Mouse (Mus musculus): Measurements from ENCODE around the gene Nckap1. TPM values are rescaled to one million over a fixed set of nuclear protein-coding genes. Genes with fewer than 3 reads are reported as not detected.

Nckap1 gene
- polyA plus RNA-seq, 1 experiment: 30.4 TPM

DNA sequence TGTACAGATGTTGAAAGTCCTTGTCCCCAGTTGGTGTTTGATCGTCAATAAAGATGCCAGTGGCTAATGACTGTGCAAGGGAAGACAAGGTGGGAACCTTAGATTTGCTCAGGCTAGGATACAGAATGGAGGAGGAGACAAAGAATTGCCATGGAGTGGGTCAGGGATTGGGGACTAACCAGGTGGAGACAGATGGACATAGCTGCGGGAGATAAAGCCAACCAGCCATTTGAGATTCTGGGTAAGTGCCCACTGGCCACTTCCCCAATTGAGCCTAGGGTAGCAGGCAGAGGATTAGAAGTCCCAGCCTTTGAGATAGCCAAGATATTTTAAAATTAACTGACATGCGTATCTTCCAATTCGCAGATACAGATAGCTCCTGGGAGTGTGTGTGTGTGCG, 96.2 kb downstream of the Nckap1 start:
- Histone ChIP-seq H3K79me2 (ENCODE audit: control insufficient read depth, insufficient read depth) (no peaks in the 10 kb centered on the region), H3K79me3 (ENCODE audit: low read depth) (no peaks in the 10 kb centered on the region), H3K4me3 (ENCODE audit: insufficient read depth, poor library complexity, severe bottlenecking) (no peak overlapping the region), H3K27me3 (ENCODE audit: control insufficient read depth, insufficient read depth, insufficient read length) (peaks cover 3% of the 10 kb centered on the region), H3K36me3 (ENCODE audit: control insufficient read depth, insufficient read depth) (no peaks in the 10 kb centered on the region), H3ac (ENCODE audit: control insufficient read depth, insufficient read length, low read depth) (no peak overlapping the region)
- no peak for TF ChIP-seq FOSL1 (IDR thresholded peaks at IDR 0.05; ENCODE audit: insufficient read depth, low read length, poor library complexity, severe bottlenecking)
- no peak for TF ChIP-seq MYOG (IDR thresholded peaks at IDR 0.05; ENCODE audit: control insufficient read depth, extremely low read depth, insufficient read length)
- no peak for TF ChIP-seq CEBPB (IDR thresholded peaks at IDR 0.05; ENCODE audit: low read depth)
- no peak for TF ChIP-seq USF1 (IDR thresholded peaks at IDR 0.05; ENCODE audit: low read depth)
- TF ChIP-seq MAX (IDR thresholded peaks at IDR 0.05): no peak
- no peak for TF ChIP-seq MYOD1 (IDR thresholded peaks at IDR 0.05; ENCODE audit: control insufficient read depth, insufficient read length, low read depth)
- no peak for TF ChIP-seq CTCF (IDR thresholded peaks at IDR 0.05; ENCODE audit: control insufficient read depth, insufficient read depth, insufficient read length)

DNA sequence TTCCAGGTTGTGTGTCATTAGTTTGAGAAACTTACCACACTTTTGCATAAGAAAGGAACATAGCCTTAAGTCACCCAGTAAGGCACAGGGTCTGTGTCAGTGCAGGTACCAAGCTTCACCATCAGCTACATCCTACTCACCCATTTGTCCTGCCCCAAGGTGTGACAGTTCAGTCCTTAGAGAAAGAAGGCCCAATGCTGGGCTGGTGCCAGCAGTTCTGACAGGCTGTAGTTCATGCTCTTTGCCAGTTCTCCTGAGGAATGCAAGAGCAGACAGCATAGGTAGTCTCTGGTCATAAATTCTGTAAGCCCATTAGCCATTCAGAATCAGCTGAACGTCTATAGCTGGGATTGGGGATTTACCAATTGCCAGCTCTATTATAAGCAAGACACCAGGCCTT, 105.3 kb downstream of the Nckap1 start:
- no peak overlapping the region for H3ac ChIP-seq (ENCODE audit: control insufficient read depth, insufficient read length, low read depth)
- TF ChIP-seq USF1 (IDR thresholded peaks at IDR 0.05; ENCODE audit: low read depth) (no peak), MYOG (IDR thresholded peaks at IDR 0.05; ENCODE audit: control insufficient read depth, extremely low read depth, insufficient read length) (no peak), MAX (IDR thresholded peaks at IDR 0.05) (no peak), MYOD1 (IDR thresholded peaks at IDR 0.05; ENCODE audit: control insufficient read depth, insufficient read length, low read depth) (no peak), CEBPB (IDR thresholded peaks at IDR 0.05; ENCODE audit: low read depth) (no peak)
- no peaks in the 10 kb centered on the region for H3K36me3 ChIP-seq (ENCODE audit: control insufficient read depth, insufficient read depth)
- H3K4me3 ChIP-seq (ENCODE audit: insufficient read depth, poor library complexity, severe bottlenecking): no peak overlapping the region
- peaks cover 3% of the 10 kb centered on the region for H3K27me3 ChIP-seq (ENCODE audit: control insufficient read depth, insufficient read depth, insufficient read length)
- no peaks in the 10 kb centered on the region for H3K79me2 ChIP-seq (ENCODE audit: control insufficient read depth, insufficient read depth)
- no peaks in the 10 kb centered on the region for H3K79me3 ChIP-seq (ENCODE audit: low read depth)

DNA sequence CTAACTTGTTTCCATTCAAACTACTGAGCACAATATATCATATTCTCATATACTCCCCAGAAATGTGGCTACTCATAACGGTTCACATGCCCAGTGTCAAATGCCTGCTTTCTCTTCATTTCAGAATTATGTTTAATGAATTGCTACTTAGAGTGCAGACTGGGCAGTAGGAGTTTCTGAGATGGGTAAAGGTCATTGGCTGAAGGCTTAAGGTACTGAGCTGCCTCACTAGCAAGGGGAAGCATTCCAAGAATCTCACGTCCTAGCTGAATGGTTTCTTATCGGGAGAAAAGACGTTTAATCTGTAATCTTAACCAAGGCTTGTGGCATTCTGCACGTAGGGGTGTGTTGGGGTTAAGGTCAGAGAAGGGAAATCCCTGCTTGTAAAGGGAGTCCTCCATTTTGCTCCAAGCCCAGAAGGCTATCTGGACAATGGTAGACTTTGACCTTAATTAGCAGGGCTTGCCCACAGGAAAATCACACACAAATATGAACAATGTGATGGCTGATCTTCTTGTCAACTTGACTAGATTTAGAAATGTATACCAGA, 106.9 kb downstream of the Nckap1 start:
- no peaks in the 10 kb centered on the region for H3K79me2 ChIP-seq (ENCODE audit: control insufficient read depth, insufficient read depth)
- H3K4me3 ChIP-seq (ENCODE audit: insufficient read depth, poor library complexity, severe bottlenecking): no peak overlapping the region
- TF ChIP-seq USF1 (IDR thresholded peaks at IDR 0.05; ENCODE audit: low read depth) (no peak), MYOG (IDR thresholded peaks at IDR 0.05; ENCODE audit: control insufficient read depth, extremely low read depth, insufficient read length) (no peak), FOSL1 (IDR thresholded peaks at IDR 0.05; ENCODE audit: insufficient read depth, low read length, poor library complexity, severe bottlenecking) (no peak), CEBPB (IDR thresholded peaks at IDR 0.05; ENCODE audit: low read depth) (no peak), CTCF (IDR thresholded peaks at IDR 0.05; ENCODE audit: control insufficient read depth, insufficient read depth, insufficient read length) (no peak), MAX (IDR thresholded peaks at IDR 0.05) (no peak), MYOD1 (IDR thresholded peaks at IDR 0.05; ENCODE audit: control insufficient read depth, insufficient read length, low read depth) (no peak)
- no peaks in the 10 kb centered on the region for H3K79me3 ChIP-seq (ENCODE audit: low read depth)
- H3K27me3 ChIP-seq (ENCODE audit: control insufficient read depth, insufficient read depth, insufficient read length): no peaks in the 10 kb centered on the region
- H3ac ChIP-seq (ENCODE audit: control insufficient read depth, insufficient read length, low read depth): no peak overlapping the region
- H3K36me3 ChIP-seq (ENCODE audit: control insufficient read depth, insufficient read depth): no peaks in the 10 kb centered on the region

DNA sequence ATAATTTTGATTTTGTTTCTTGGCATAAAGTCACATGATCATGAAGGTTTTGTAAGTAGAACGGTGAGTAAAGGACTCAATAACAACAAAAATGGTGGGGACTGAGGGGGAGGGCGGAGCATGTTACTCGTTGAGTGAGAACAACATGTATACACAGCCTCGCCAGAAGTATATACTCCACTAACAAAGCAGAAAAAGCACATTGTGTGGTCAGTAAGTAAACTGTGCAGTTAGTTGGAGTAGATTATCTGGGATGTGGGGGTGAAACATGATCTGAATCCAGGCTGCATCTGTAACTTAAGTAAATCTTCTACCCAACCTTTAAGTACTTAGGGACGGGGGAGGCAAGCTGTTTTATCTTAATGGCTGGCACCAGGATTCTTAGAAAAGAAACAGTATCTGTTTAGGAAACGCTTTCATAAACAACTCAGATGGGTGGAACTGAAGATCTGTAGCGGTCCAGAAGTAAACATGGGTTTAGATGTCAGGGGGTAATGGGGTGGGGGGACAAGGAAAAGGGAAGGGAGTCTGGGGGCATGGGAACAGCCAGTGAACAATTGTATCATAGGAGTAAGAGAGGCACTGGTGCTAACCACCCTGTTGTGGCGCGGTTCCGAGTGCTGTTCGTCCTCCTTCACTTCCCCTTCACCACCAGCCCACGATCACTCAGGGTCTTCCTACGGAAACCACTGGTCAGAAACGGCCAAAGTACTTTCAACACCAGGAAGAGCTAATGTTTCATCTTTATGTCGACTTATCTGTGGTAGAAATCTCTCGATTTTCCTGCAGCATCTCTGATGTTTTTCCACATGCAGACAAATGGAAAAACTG, 115.0 kb downstream of the Nckap1 start:
- no peaks in the 10 kb centered on the region for H3K27me3 ChIP-seq (ENCODE audit: control insufficient read depth, insufficient read depth, insufficient read length)
- H3K79me2 ChIP-seq (ENCODE audit: control insufficient read depth, insufficient read depth): no peaks in the 10 kb centered on the region
- TF ChIP-seq FOSL1 (IDR thresholded peaks at IDR 0.05; ENCODE audit: insufficient read depth, low read length, poor library complexity, severe bottlenecking): no peak
- TF ChIP-seq MAX (IDR thresholded peaks at IDR 0.05): no peak
- no peak for TF ChIP-seq CTCF (IDR thresholded peaks at IDR 0.05; ENCODE audit: control insufficient read depth, insufficient read depth, insufficient read length)
- TF ChIP-seq USF1 (IDR thresholded peaks at IDR 0.05; ENCODE audit: low read depth): no peak
- no peak for TF ChIP-seq CEBPB (IDR thresholded peaks at IDR 0.05; ENCODE audit: low read depth)
- TF ChIP-seq MYOD1 (IDR thresholded peaks at IDR 0.05; ENCODE audit: control insufficient read depth, insufficient read length, low read depth): no peak
- TF ChIP-seq MYOG (IDR thresholded peaks at IDR 0.05; ENCODE audit: control insufficient read depth, extremely low read depth, insufficient read length): no peak
- H3ac ChIP-seq (ENCODE audit: control insufficient read depth, insufficient read length, low read depth): no peak overlapping the region
- H3K4me3 ChIP-seq (ENCODE audit: insufficient read depth, poor library complexity, severe bottlenecking): no peak overlapping the region
- no peaks in the 10 kb centered on the region for H3K36me3 ChIP-seq (ENCODE audit: control insufficient read depth, insufficient read depth)
- no peaks in the 10 kb centered on the region for H3K79me3 ChIP-seq (ENCODE audit: low read depth)

DNA sequence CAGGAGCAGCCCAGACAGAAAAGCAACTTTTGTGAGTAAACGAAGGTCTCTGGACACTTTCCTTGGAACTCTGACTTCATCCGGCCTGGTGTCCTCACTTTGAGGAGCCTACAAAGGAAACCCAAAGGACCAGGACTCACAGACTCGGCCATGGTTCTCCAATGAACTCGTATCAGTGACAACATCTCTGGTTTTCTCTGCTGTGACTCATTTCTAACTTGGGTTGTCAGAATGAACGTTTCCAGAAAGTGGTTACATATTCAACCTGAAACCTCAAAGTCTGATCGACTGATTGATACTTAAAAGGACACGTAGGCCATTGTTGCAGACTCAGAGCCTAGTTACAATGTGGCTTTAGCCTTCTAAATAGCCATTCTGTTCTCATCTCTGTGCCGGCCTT, 119.4 kb downstream of the Nckap1 start:
- H3K4me3 ChIP-seq (ENCODE audit: insufficient read depth, poor library complexity, severe bottlenecking): no peak overlapping the region
- no peaks in the 10 kb centered on the region for H3K79me2 ChIP-seq (ENCODE audit: control insufficient read depth, insufficient read depth)
- no peaks in the 10 kb centered on the region for H3K36me3 ChIP-seq (ENCODE audit: control insufficient read depth, insufficient read depth)
- no peaks in the 10 kb centered on the region for H3K27me3 ChIP-seq (ENCODE audit: control insufficient read depth, insufficient read depth, insufficient read length)
- no peaks in the 10 kb centered on the region for H3K79me3 ChIP-seq (ENCODE audit: low read depth)
- TF ChIP-seq MYOD1 (IDR thresholded peaks at IDR 0.05; ENCODE audit: control insufficient read depth, insufficient read length, low read depth) (no peak), FOSL1 (IDR thresholded peaks at IDR 0.05; ENCODE audit: insufficient read depth, low read length, poor library complexity, severe bottlenecking) (no peak), MYOG (IDR thresholded peaks at IDR 0.05; ENCODE audit: control insufficient read depth, extremely low read depth, insufficient read length) (no peak), MAX (IDR thresholded peaks at IDR 0.05) (no peak), CTCF (IDR thresholded peaks at IDR 0.05; ENCODE audit: control insufficient read depth, insufficient read depth, insufficient read length) (no peak), USF1 (IDR thresholded peaks at IDR 0.05; ENCODE audit: low read depth) (no peak), CEBPB (IDR thresholded peaks at IDR 0.05; ENCODE audit: low read depth) (no peak)
- no peak overlapping the region for H3ac ChIP-seq (ENCODE audit: control insufficient read depth, insufficient read length, low read depth)

Small RNAs within 50 kb of the gene (microRNA-seq; reads per million reads assigned to microRNA genes)
- not detected for gene Mir684-1 (ENCODE audit: borderline microRNAs expressed)

Other genes starting within 250 kb of the Nckap1 start
- gene Frzb, start 133.8 kb downstream of the Nckap1 start, polyA plus RNA-seq (2012; fragmentation: generic; extraction: Trizol): 0.01 TPM
- 4.8 TPM for gene Dusp19, start 35.7 kb upstream of the Nckap1 start, polyA plus RNA-seq (2012; fragmentation: generic; extraction: Trizol)
- gene Nup35, start 35.9 kb upstream of the Nckap1 start, polyA plus RNA-seq (2012; fragmentation: generic; extraction: Trizol): 38.3 TPM

Measured in C2C12 (cell line).